Mouse (Mus musculus) embryo, embryonic 10 days (tissue): Measurements from ENCODE around the gene Marc2.

ENCODE experiments used
- DNase-seq: peaks from one replicate; pipeline ENCODE4 v3.0.0-alpha.2; 2015; ENCODE audit warnings: low spot score

Gene Marc2

GRCm38 (mm10) chr1:184808418-184809012 is 37.7 kb downstream of the Marc2 start:
- no peak for DNase-seq

GRCm38 (mm10) chr1:184807627-184808417 is 38.4 kb downstream of the Marc2 start:
- no peak for DNase-seq

GRCm38 (mm10) chr1:184807123-184807522 is 39.1 kb downstream of the Marc2 start:
- DNase-seq = no peak

GRCm38 (mm10) chr1:184805749-184806148 is 40.5 kb downstream of the Marc2 start:
- DNase-seq = no peak

GRCm38 (mm10) chr1:184793163-184793876 is 52.9 kb downstream of the Marc2 start:
- peak; percentile 83 for DNase-seq

GRCm38 (mm10) chr1:184791109-184791508 is 55.1 kb downstream of the Marc2 start:
- peak; percentile 81 for DNase-seq

GRCm38 (mm10) chr1:184786376-184787151 is 59.7 kb downstream of the Marc2 start:
- no peak for DNase-seq

- no peak for DNase-seq
Measured at GRCm38 (mm10) chr1:184783641-184784040, 62.6 kb downstream of the Marc2 start.

GRCm38 (mm10) chr1:184782161-184782513 is 64.1 kb downstream of the Marc2 start:
- DNase-seq = peak; percentile 25

- DNase-seq = no peak
Measured at GRCm38 (mm10) chr1:184781286-184782160, 64.7 kb downstream of the Marc2 start.

- no peak for DNase-seq
Measured at GRCm38 (mm10) chr1:184778157-184778556, 68.1 kb downstream of the Marc2 start.

- DNase-seq = no peak
Measured at GRCm38 (mm10) chr1:184777061-184777795, 69.0 kb downstream of the Marc2 start.

GRCm38 (mm10) chr1:184775289-184775688 is 71.0 kb downstream of the Marc2 start:
- no peak for DNase-seq

- no peak for DNase-seq
Measured at GRCm38 (mm10) chr1:184771891-184772249, 74.4 kb downstream of the Marc2 start.

- DNase-seq = peak; percentile 89
Measured at GRCm38 (mm10) chr1:184771202-184771890, 74.9 kb downstream of the Marc2 start.

GRCm38 (mm10) chr1:184763866-184764265 is 82.4 kb downstream of the Marc2 start:
- DNase-seq = no peak
